Mouse (Mus musculus) liver, adult (tissue): ENCODE results near the gene Rasl11b.

Experiments
- GATA4 ChIP-seq: IDR thresholded peaks from 2 replicates; pipeline ENCODE4 v1.6.1; 2014; ENCODE audit warnings: mild to moderate bottlenecking, low read length; ENCODE audit not compliant: insufficient replicate concordance

The Rasl11b gene

GRCm38 (mm10) chr5:74194841-74195613 is at the start of gene Rasl11b:
TSS of gene Rasl11b (plus strand) at chr5:74195286.
- TF ChIP-seq GATA4 = no peak

GRCm38 (mm10) chr5:74147631-74148030 is 47.5 kb upstream of the Rasl11b start:
- TF ChIP-seq GATA4 = no peak

GRCm38 (mm10) chr5:74149975-74150374 is 45.1 kb upstream of the Rasl11b start:
- no peak for TF ChIP-seq GATA4

- no peak for TF ChIP-seq GATA4
Observed at GRCm38 (mm10) chr5:74151774-74152173, 43.3 kb upstream of the Rasl11b start.

GRCm38 (mm10) chr5:74155860-74156351 is 39.2 kb upstream of the Rasl11b start:
- TF ChIP-seq GATA4 = no peak

- TF ChIP-seq GATA4 = no peak
Observed at GRCm38 (mm10) chr5:74158929-74159632, 36.0 kb upstream of the Rasl11b start.

GRCm38 (mm10) chr5:74159906-74160305 is 35.2 kb upstream of the Rasl11b start:
- TF ChIP-seq GATA4 = no peak

GRCm38 (mm10) chr5:74160349-74160748 is 34.7 kb upstream of the Rasl11b start:
- TF ChIP-seq GATA4 = no peak

GRCm38 (mm10) chr5:74161297-74161926 is 33.7 kb upstream of the Rasl11b start:
- no peak for TF ChIP-seq GATA4

GRCm38 (mm10) chr5:74162013-74162412 is 33.1 kb upstream of the Rasl11b start:
- TF ChIP-seq GATA4 = no peak

GRCm38 (mm10) chr5:74163141-74163540 is 31.9 kb upstream of the Rasl11b start:
- TF ChIP-seq GATA4 = no peak

GRCm38 (mm10) chr5:74164547-74164946 is 30.5 kb upstream of the Rasl11b start:
- no peak for TF ChIP-seq GATA4

- TF ChIP-seq GATA4 = no peak
Observed at GRCm38 (mm10) chr5:74166642-74167041, 28.4 kb upstream of the Rasl11b start.

GRCm38 (mm10) chr5:74168085-74168484 is 27.0 kb upstream of the Rasl11b start:
- no peak for TF ChIP-seq GATA4

GRCm38 (mm10) chr5:74171768-74172167 is 23.3 kb upstream of the Rasl11b start:
- TF ChIP-seq GATA4 = no peak

- no peak for TF ChIP-seq GATA4
Observed at GRCm38 (mm10) chr5:74172208-74172607, 22.9 kb upstream of the Rasl11b start.
